In the genomic region with DNA sequence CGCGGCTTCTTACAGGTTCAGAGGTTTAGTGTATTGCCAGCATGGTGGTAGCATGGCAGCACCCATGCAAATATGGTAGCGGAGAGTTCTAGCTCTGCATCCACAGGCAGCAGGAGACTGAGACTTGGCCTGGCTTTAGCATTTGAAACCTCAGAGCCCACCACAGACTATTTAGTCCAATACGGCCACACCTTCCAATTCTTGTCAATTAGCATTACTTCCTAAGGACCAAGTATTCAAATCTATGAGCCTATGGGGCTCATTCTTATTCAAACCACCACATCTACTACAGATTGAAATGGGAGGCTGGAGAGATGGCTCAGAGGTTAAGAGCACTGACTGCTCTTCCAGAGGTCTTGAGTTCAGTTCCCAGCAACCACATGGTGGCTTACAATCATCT, we compare ENCODE assay signal across 12 mouse cellular contexts. TPM values are rescaled to one million over a fixed set of nuclear protein-coding genes. Genes with fewer than 3 reads are reported as not detected.
DNase-seq lines count a peak whose midpoint lies in the region; ATAC-seq and TF ChIP-seq lines count a peak whose summit lies in the region.
"Had no signal": no experiment of that assay in that cellular context is flagged by ENCODE, and none has a peak within 500 bp of the region (broad histone marks: within the 10 kb centered on the region; RNA-seq: fewer than 3 reads in every experiment).

No protein-coding gene starts in this region.

- no peak overlapping the region for H3K9ac ChIP-seq in kidney, postnatal 0 days (ENCODE audit: low read depth, low read length)
- no peak overlapping the region for H3K9ac ChIP-seq in embryonic facial prominence, embryonic 13.5 days
- no peak overlapping the region for H3K9ac ChIP-seq in hindbrain, embryonic 16.5 days (ENCODE audit: low read depth, low read length)
- 0 out of 2 replicates have a peak overlapping the region, but pooled peaks have one; percentile 22 for H3K9ac ChIP-seq in neural tube, embryonic 13.5 days

- no peak overlapping the region for H3K4me3 ChIP-seq in kidney, postnatal 0 days (replicated peaks; ENCODE audit: low read depth, low read length)
- no peak overlapping the region for H3K4me3 ChIP-seq in embryonic facial prominence, embryonic 13.5 days
- no peak overlapping the region for H3K4me3 ChIP-seq in hindbrain, embryonic 16.5 days (ENCODE audit: low read length)
- no peak overlapping the region for H3K4me3 ChIP-seq in neural tube, embryonic 13.5 days
- H3K4me3 ChIP-seq: heart, adult 2 months had no signal

- H3K4me1 ChIP-seq in kidney, postnatal 0 days (replicated peaks; ENCODE audit: insufficient read depth, low read length): 0 out of 2 replicates have a peak, but pooled peaks cover 3% of the 10 kb centered on the region
- 0 out of 2 replicates have a peak, but pooled peaks cover 3% of the 10 kb centered on the region for H3K4me1 ChIP-seq in embryonic facial prominence, embryonic 13.5 days
- H3K4me1 ChIP-seq in hindbrain, embryonic 16.5 days (ENCODE audit: control insufficient read depth, insufficient read depth, low read depth, low read length): no peaks in the 10 kb centered on the region
- H3K4me1 ChIP-seq in neural tube, embryonic 13.5 days (replicated peaks): peaks cover 12% of the 10 kb centered on the region

- H3K9me3 ChIP-seq in kidney, postnatal 0 days (replicated peaks; ENCODE audit: low read length): no peaks in the 10 kb centered on the region
- H3K9me3 ChIP-seq in embryonic facial prominence, embryonic 13.5 days: no peaks in the 10 kb centered on the region
- no peaks in the 10 kb centered on the region for H3K9me3 ChIP-seq in hindbrain, embryonic 16.5 days (ENCODE audit: control insufficient read depth, low read length)
- H3K9me3 ChIP-seq in neural tube, embryonic 13.5 days: no peaks in the 10 kb centered on the region

- WGBS in kidney, postnatal 0 days: 92% methylated on average over 4 of the region's 4 CpGs
- WGBS in embryonic facial prominence, embryonic 13.5 days: 93% methylated on average over 4 of the region's 4 CpGs
- 94% methylated on average over 4 of the region's 4 CpGs for WGBS in hindbrain, embryonic 16.5 days
- WGBS in neural tube, embryonic 13.5 days: 94% methylated on average over 4 of the region's 4 CpGs

- H3K36me3 ChIP-seq in kidney, postnatal 0 days (ENCODE audit: insufficient read depth, low read length): no peaks in the 10 kb centered on the region
- H3K36me3 ChIP-seq in embryonic facial prominence, embryonic 13.5 days: no peaks in the 10 kb centered on the region
- H3K36me3 ChIP-seq in hindbrain, embryonic 16.5 days (ENCODE audit: control insufficient read depth, insufficient read depth, low read length): no peaks in the 10 kb centered on the region
- no peaks in the 10 kb centered on the region for H3K36me3 ChIP-seq in neural tube, embryonic 13.5 days

- intact Hi-C loops in heart, postnatal 14 days (cut with DNase I): no loop called here

- peak overlapping the region; percentile 64; the same call in 1 of the 2 replicates for H3K27ac ChIP-seq in kidney, postnatal 0 days
- peak overlapping the region; percentile 98 for H3K27ac ChIP-seq in embryonic facial prominence, embryonic 13.5 days
- H3K27ac ChIP-seq in hindbrain, embryonic 16.5 days (ENCODE audit: low read depth, low read length): peak overlapping the region; percentile 40
- peak overlapping the region; percentile 98 for H3K27ac ChIP-seq in neural tube, embryonic 13.5 days (replicated peaks)
- H3K27ac ChIP-seq: heart, adult 2 months had no signal

- no peak for ATAC-seq in kidney, postnatal 0 days (replicated peaks; ENCODE audit: low FRiP score, low read depth)
- ATAC-seq in embryonic facial prominence, embryonic 13.5 days (ENCODE audit: insufficient number of reproducible peaks, insufficient read depth, low FRiP score, low TSS enrichment, low read depth): no peak
- ATAC-seq in hindbrain, embryonic 16.5 days: no peak
- ATAC-seq in neural tube, embryonic 13.5 days (ENCODE audit: low read depth): no peak

- H3K4me2 ChIP-seq in kidney, postnatal 0 days (ENCODE audit: low read length): no peak overlapping the region
- H3K4me2 ChIP-seq in embryonic facial prominence, embryonic 13.5 days: no peak overlapping the region
- no peak overlapping the region for H3K4me2 ChIP-seq in hindbrain, embryonic 16.5 days (ENCODE audit: low read length)
- H3K4me2 ChIP-seq in neural tube, embryonic 13.5 days: no peak overlapping the region

- no peak for TF ChIP-seq CTCF in kidney, postnatal 0 days (IDR thresholded peaks at IDR 0.05; ENCODE audit: low read depth)

- no peaks in the 10 kb centered on the region for H3K27me3 ChIP-seq in kidney, postnatal 0 days (ENCODE audit: insufficient read depth, low read length)
- no peaks in the 10 kb centered on the region for H3K27me3 ChIP-seq in embryonic facial prominence, embryonic 13.5 days
- no peaks in the 10 kb centered on the region for H3K27me3 ChIP-seq in hindbrain, embryonic 16.5 days (replicated peaks; ENCODE audit: control insufficient read depth, insufficient read depth, low read length)
- no peaks in the 10 kb centered on the region for H3K27me3 ChIP-seq in neural tube, embryonic 13.5 days

- no peak for DNase-seq in kidney, postnatal 0 days (ENCODE audit: low spot score)
- no peak for DNase-seq in kidney, adult 9 months
- DNase-seq in right cerebral cortex, postnatal 36 days (ENCODE audit: low spot score in 2 of 2): no peak
- no peak for DNase-seq in heart, postnatal 14 days
- no peak for DNase-seq in natural killer cell, adult 2 months (ENCODE audit: low spot score in 2 of 2)
- DNase-seq: heart, adult 2 months; kidney, adult 8-10 months; lung, postnatal 10 days; right cerebral cortex, postnatal 14 days had no signal

RNA-seq across cellular contexts. Expression of a gene that starts 4.3 kb away (rescaled TPM):
- not detected in 2 replicates for polyA plus RNA-seq in kidney, postnatal 0 days (2015; fragmentation: Nextera tagmentation; extraction: Ambion mirVana)
- 0.30 and 0.31 TPM in 2 replicates for polyA plus RNA-seq in embryonic facial prominence, embryonic 13.5 days (2015; fragmentation: Nextera tagmentation; extraction: Ambion mirVana)
- polyA plus RNA-seq in hindbrain, embryonic 16.5 days (2015; fragmentation: Nextera tagmentation; extraction: Ambion mirVana): 1.6 and 1.9 TPM in 2 replicates
- 1.2 and 1.7 TPM in 2 replicates for polyA plus RNA-seq in neural tube, embryonic 13.5 days (2015; fragmentation: Nextera tagmentation; extraction: Ambion mirVana)
- total RNA-seq in heart, postnatal 14 days (2021): not detected
- total RNA-seq: heart, adult 2 months had no signal
- polyA plus RNA-seq: heart, adult 2 months had no signal

RNA-seq across cellular contexts. Expression of a gene that starts 18.3 kb away (rescaled TPM):
- 5.2 and 6.1 TPM in 2 replicates for polyA plus RNA-seq in kidney, postnatal 0 days (2015; fragmentation: Nextera tagmentation; extraction: Ambion mirVana)
- 15.8 and 16.1 TPM in 2 replicates for polyA plus RNA-seq in embryonic facial prominence, embryonic 13.5 days (2015; fragmentation: Nextera tagmentation; extraction: Ambion mirVana)
- polyA plus RNA-seq in hindbrain, embryonic 16.5 days (2015; fragmentation: Nextera tagmentation; extraction: Ambion mirVana): 82.9 and 85.5 TPM in 2 replicates
- 56.2 and 57.0 TPM in 2 replicates for polyA plus RNA-seq in neural tube, embryonic 13.5 days (2015; fragmentation: Nextera tagmentation; extraction: Ambion mirVana)
- total RNA-seq in heart, postnatal 14 days (2021): 10 to 100 TPM; 16.9 TPM

RNA-seq across cellular contexts. Expression of a gene that starts 26.5 kb away (rescaled TPM):
- 28.2 and 32.6 TPM in 2 replicates for polyA plus RNA-seq in kidney, postnatal 0 days (2015; fragmentation: Nextera tagmentation; extraction: Ambion mirVana)
- polyA plus RNA-seq in embryonic facial prominence, embryonic 13.5 days (2015; fragmentation: Nextera tagmentation; extraction: Ambion mirVana): 112 and 113 TPM in 2 replicates
- 206 and 224 TPM in 2 replicates for polyA plus RNA-seq in hindbrain, embryonic 16.5 days (2015; fragmentation: Nextera tagmentation; extraction: Ambion mirVana)
- polyA plus RNA-seq in neural tube, embryonic 13.5 days (2015; fragmentation: Nextera tagmentation; extraction: Ambion mirVana): 241 and 262 TPM in 2 replicates
- 1 to 10 TPM; 3.7 to 4.6 TPM for total RNA-seq in heart, postnatal 14 days (2021)

RNA-seq across cellular contexts. Expression of a gene that starts 38.1 kb away (rescaled TPM):
- polyA plus RNA-seq in kidney, postnatal 0 days (2015; fragmentation: Nextera tagmentation; extraction: Ambion mirVana): 0.05 and 0.08 TPM in 2 replicates
- 1.4 TPM in 2 replicates for polyA plus RNA-seq in embryonic facial prominence, embryonic 13.5 days (2015; fragmentation: Nextera tagmentation; extraction: Ambion mirVana)
- 2.4 and 2.6 TPM in 2 replicates for polyA plus RNA-seq in hindbrain, embryonic 16.5 days (2015; fragmentation: Nextera tagmentation; extraction: Ambion mirVana)
- 1.6 and 2.3 TPM in 2 replicates for polyA plus RNA-seq in neural tube, embryonic 13.5 days (2015; fragmentation: Nextera tagmentation; extraction: Ambion mirVana)
- under 1 TPM; 0.15 to 0.31 TPM for total RNA-seq in heart, postnatal 14 days (2021)

RNA-seq across cellular contexts. Expression of a gene that starts 46.4 kb away (rescaled TPM):
- not detected in 2 replicates for polyA plus RNA-seq in kidney, postnatal 0 days (2015; fragmentation: Nextera tagmentation; extraction: Ambion mirVana)
- polyA plus RNA-seq in embryonic facial prominence, embryonic 13.5 days (2015; fragmentation: Nextera tagmentation; extraction: Ambion mirVana): not detected in 2 replicates
- 0.36 and 0.50 TPM in 2 replicates for polyA plus RNA-seq in hindbrain, embryonic 16.5 days (2015; fragmentation: Nextera tagmentation; extraction: Ambion mirVana)
- 0.31 TPM in 1 of 2 replicates, not detected in the other for polyA plus RNA-seq in neural tube, embryonic 13.5 days (2015; fragmentation: Nextera tagmentation; extraction: Ambion mirVana)
- not detected for total RNA-seq in heart, postnatal 14 days (2021)

Comparison
In these comparisons a context has a peak if more than half of its experiments do, and no peak if none do; other contexts are left out.
1. H3K27ac ChIP-seq: peak in every context shown above with its lines; median percentile 98 in embryonic facial prominence, embryonic 13.5 days; 98 in neural tube, embryonic 13.5 days; 64 in kidney, postnatal 0 days; 40 in hindbrain, embryonic 16.5 days.